Mouse (Mus musculus): ENCODE measurements around the gene Abcb8.

DNA sequence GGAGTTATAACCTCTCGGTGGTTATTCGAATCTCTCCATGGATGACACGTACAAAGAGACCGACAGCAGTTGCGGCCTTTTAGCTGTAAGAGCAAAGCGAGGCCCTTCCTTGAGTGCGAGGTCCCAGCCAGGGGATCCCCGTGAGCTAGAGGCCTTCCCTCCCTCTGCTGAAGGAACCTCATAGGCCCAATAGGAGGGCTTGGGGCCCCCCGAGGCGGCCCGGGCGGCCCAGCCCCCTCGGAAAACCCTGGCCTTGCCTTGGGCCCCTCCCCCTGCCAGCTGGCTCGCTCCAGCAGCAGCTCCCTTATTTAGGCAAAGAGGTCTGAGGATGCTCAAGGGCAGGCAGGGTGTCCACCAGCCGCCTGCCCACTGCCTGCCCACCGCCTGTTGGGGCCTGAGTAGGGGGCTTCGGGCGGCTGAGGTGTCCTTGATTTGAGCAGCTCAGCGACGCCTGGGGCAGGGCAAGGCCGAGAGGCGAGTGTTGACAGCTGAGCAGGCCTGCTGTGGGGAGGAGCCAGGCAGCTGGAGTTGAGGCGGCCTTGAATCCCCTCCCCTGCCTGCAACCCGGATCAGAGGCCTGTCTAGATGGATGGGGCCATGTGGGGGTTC is 41.1 kb upstream of the Abcb8 start:
- TF ChIP-seq FLI1 (IDR thresholded peaks at IDR 0.05; ENCODE audit: low read length): no peak
- TF ChIP-seq GATA1 (IDR thresholded peaks at IDR 0.05; ENCODE audit: borderline replicate concordance, low read length): no peak

Measured in megakaryocyte, embryonic 14.5 days (primary cell).